Mouse (Mus musculus): ENCODE data around the gene Zfp574.
"Not testable (repeated sequence)": the region's sequence is repeated elsewhere in the genome, so short reads cannot be mapped to it uniquely, and the experiment has no call there.

GRCm38 (mm10) chr7:25044599-25044998 lies 27.8 kb upstream of the Zfp574 start:
- TF ChIP-seq CTCF, EP300 (IDR thresholded peaks at IDR 0.05; ENCODE audit: low read depth): not testable (repeated sequence)
